10 mouse cellular contexts compared by ENCODE assay signal in genomic region chr19:16260435-16260832, GRCm38 (mm10).
DNase-seq lines count a peak whose midpoint lies in the region; ATAC-seq and TF ChIP-seq lines count a peak whose summit lies in the region.
"Had no signal": no experiment of that assay in that cellular context is flagged by ENCODE, and none has a peak within 500 bp of the region (broad histone marks: within the 10 kb centered on the region; RNA-seq: fewer than 3 reads in every experiment).

No protein-coding gene starts in this region.

- WGBS in midbrain, postnatal 0 days: 68% methylated on average over 2 of the region's 2 CpGs
- 76% methylated on average over 2 of the region's 2 CpGs for WGBS in midbrain, embryonic 11.5 days
- WGBS in small intestine, adult 2 months: 71% methylated on average over 2 of the region's 2 CpGs
- 76% methylated on average over 2 of the region's 2 CpGs for WGBS in cerebellum, adult 2 months

- intact Hi-C loops in gastrocnemius, adult 2 months (cut with DNase I): no loop called here

- H3K9ac ChIP-seq in midbrain, postnatal 0 days (replicated peaks; ENCODE audit: low read length, poor library complexity, severe bottlenecking): no peak overlapping the region
- no peak overlapping the region for H3K9ac ChIP-seq in midbrain, embryonic 11.5 days (ENCODE audit: low read length)
- H3K9ac ChIP-seq: liver, embryonic 15.5 days had no signal

- peak; percentile 42; the same call in 1 of the 2 replicates for TF ChIP-seq CTCF in gastrocnemius, adult 2 months (IDR thresholded peaks at IDR 0.05)
- TF ChIP-seq CTCF in midbrain, postnatal 0 days (IDR thresholded peaks at IDR 0.05): peak; percentile 61
- TF ChIP-seq CTCF in small intestine, adult 2 months (IDR thresholded peaks at IDR 0.05; ENCODE audit: extremely low read depth, insufficient read length, insufficient replicate concordance, low read depth, low read length): no peak
- TF ChIP-seq CTCF in cerebellum, adult 2 months (IDR thresholded peaks at IDR 0.05; ENCODE audit: borderline replicate concordance, insufficient read depth, low read depth, low read length): no peak

- H3K4me3 ChIP-seq in gastrocnemius, adult 2 months: no peak overlapping the region
- no peak overlapping the region for H3K4me3 ChIP-seq in midbrain, postnatal 0 days (ENCODE audit: low read depth, low read length)
- no peak overlapping the region for H3K4me3 ChIP-seq in midbrain, embryonic 11.5 days (ENCODE audit: low read depth, low read length)
- H3K4me3 ChIP-seq in small intestine, adult 2 months (ENCODE audit: low read depth, low read length): no peak overlapping the region
- no peak overlapping the region for H3K4me3 ChIP-seq in cerebellum, adult 2 months (replicated peaks; ENCODE audit: insufficient read depth, low read depth, low read length)
- H3K4me3 ChIP-seq: liver, embryonic 15.5 days had no signal

- no peaks in the 10 kb centered on the region for H3K36me3 ChIP-seq in midbrain, postnatal 0 days (ENCODE audit: insufficient read depth, low read length)
- H3K36me3 ChIP-seq in midbrain, embryonic 11.5 days (ENCODE audit: control insufficient read depth, insufficient read depth, low read length): no peaks in the 10 kb centered on the region
- no peaks in the 10 kb centered on the region for H3K36me3 ChIP-seq in small intestine, adult 2 months (ENCODE audit: control insufficient read depth, insufficient read depth, low read length)
- H3K36me3 ChIP-seq: G1E; liver, embryonic 15.5 days had no signal

- no peak overlapping the region for H3K4me2 ChIP-seq in midbrain, postnatal 0 days (ENCODE audit: low read depth, low read length, poor library complexity, severe bottlenecking)
- no peak overlapping the region for H3K4me2 ChIP-seq in midbrain, embryonic 11.5 days
- H3K4me2 ChIP-seq: liver, embryonic 15.5 days had no signal

- no peak for ATAC-seq in midbrain, postnatal 0 days (ENCODE audit: low FRiP score)
- no peak for ATAC-seq in midbrain, embryonic 11.5 days (ENCODE audit: low FRiP score)
- peak; percentile 59 for ATAC-seq in common myeloid progenitor, adult 5-6 weeks (replicated peaks; ENCODE audit: low read depth, poor library complexity, severe bottlenecking)

- H3K27me3 ChIP-seq in midbrain, postnatal 0 days (ENCODE audit: insufficient read depth, low read length): no peaks in the 10 kb centered on the region
- no peaks in the 10 kb centered on the region for H3K27me3 ChIP-seq in midbrain, embryonic 11.5 days (ENCODE audit: control insufficient read depth, insufficient read depth, low read length)
- H3K27me3 ChIP-seq in small intestine, adult 2 months (ENCODE audit: control insufficient read depth, insufficient read depth, low read length): no peaks in the 10 kb centered on the region
- no peaks in the 10 kb centered on the region for H3K27me3 ChIP-seq in cerebellum, adult 2 months (ENCODE audit: control insufficient read depth, insufficient read depth, low read length)
- H3K27me3 ChIP-seq: liver, embryonic 15.5 days had no signal

- peak overlapping the region; percentile 71; the same call in 1 of the 2 replicates for H3K27ac ChIP-seq in gastrocnemius, adult 2 months
- H3K27ac ChIP-seq in midbrain, postnatal 0 days (ENCODE audit: low read depth, low read length): no peak overlapping the region
- no peak overlapping the region for H3K27ac ChIP-seq in midbrain, embryonic 11.5 days (ENCODE audit: low read depth, low read length)
- H3K27ac ChIP-seq in small intestine, adult 2 months (ENCODE audit: insufficient read depth, low read depth, low read length): peak overlapping the region; percentile 46; the same call in 1 of the 2 replicates
- no peak overlapping the region for H3K27ac ChIP-seq in cerebellum, adult 2 months (ENCODE audit: insufficient read depth, low read length)
- H3K27ac ChIP-seq: liver, embryonic 15.5 days had no signal

- no peaks in the 10 kb centered on the region for H3K4me1 ChIP-seq in midbrain, postnatal 0 days (ENCODE audit: insufficient read depth, low read length)
- H3K4me1 ChIP-seq in midbrain, embryonic 11.5 days (ENCODE audit: control insufficient read depth, insufficient read depth, low read length): no peaks in the 10 kb centered on the region
- H3K4me1 ChIP-seq in small intestine, adult 2 months (ENCODE audit: control insufficient read depth, insufficient read depth, insufficient read length, low read length): peaks cover 29% of the 10 kb centered on the region
- H3K4me1 ChIP-seq in cerebellum, adult 2 months (ENCODE audit: control insufficient read depth, insufficient read depth, low read length): peaks cover 7% of the 10 kb centered on the region; the same call in 1 of the 2 replicates

- TF ChIP-seq POLR2A in small intestine, adult 2 months (IDR thresholded peaks at IDR 0.05; ENCODE audit: low read depth, low read length): no peak
- no peak for TF ChIP-seq POLR2A in cerebellum, adult 2 months (IDR thresholded peaks at IDR 0.05; ENCODE audit: borderline replicate concordance, insufficient read depth, low read length)

- H3K9me3 ChIP-seq in midbrain, postnatal 0 days (ENCODE audit: low read length): no peaks in the 10 kb centered on the region
- no peaks in the 10 kb centered on the region for H3K9me3 ChIP-seq in midbrain, embryonic 11.5 days (ENCODE audit: control insufficient read depth, low read length)
- H3K9me3 ChIP-seq: G1E; liver, embryonic 15.5 days had no signal

- no peak for DNase-seq in gastrocnemius, adult 2 months
- no peak for DNase-seq in gastrocnemius, adult 18-20 months (ENCODE audit: low spot score)
- peak; percentile 20 for DNase-seq in midbrain, postnatal 0 days (ENCODE audit: low spot score)
- DNase-seq in midbrain, embryonic 11.5 days (ENCODE audit: low spot score, missing footprints): no peak
- DNase-seq in cerebellum, adult 2 months: no peak
- no peak for DNase-seq in testis, postnatal 10 days (ENCODE audit: low spot score)

Comparison
In these comparisons a context has a peak if more than half of its experiments do, and no peak if none do; other contexts are left out.
1. H3K27ac ChIP-seq: peak in gastrocnemius, adult 2 months (single experiment) and small intestine, adult 2 months (single experiment); none in midbrain, postnatal 0 days (single experiment), midbrain, embryonic 11.5 days (single experiment) and cerebellum, adult 2 months (single experiment).
2. CTCF ChIP-seq: peak in gastrocnemius, adult 2 months (single experiment) and midbrain, postnatal 0 days (single experiment); none in small intestine, adult 2 months (single experiment) and cerebellum, adult 2 months (single experiment).